Mouse (Mus musculus) urinary bladder, adult 18-20 months (tissue): ENCODE data around the gene Rgs8.

Experiments used
- DNase-seq, 2 experiments: peaks; one replicate each; pipeline ENCODE4 v3.0.0; 2022; ENCODE audit warnings: low spot score in 2 of 2, mixed read lengths in 2 of 2

Rgs8 gene

GRCm38 (mm10) chr1:153741551-153742316 is 88.9 kb downstream of the Rgs8 start:
- DNase-seq, result no peak

DNA sequence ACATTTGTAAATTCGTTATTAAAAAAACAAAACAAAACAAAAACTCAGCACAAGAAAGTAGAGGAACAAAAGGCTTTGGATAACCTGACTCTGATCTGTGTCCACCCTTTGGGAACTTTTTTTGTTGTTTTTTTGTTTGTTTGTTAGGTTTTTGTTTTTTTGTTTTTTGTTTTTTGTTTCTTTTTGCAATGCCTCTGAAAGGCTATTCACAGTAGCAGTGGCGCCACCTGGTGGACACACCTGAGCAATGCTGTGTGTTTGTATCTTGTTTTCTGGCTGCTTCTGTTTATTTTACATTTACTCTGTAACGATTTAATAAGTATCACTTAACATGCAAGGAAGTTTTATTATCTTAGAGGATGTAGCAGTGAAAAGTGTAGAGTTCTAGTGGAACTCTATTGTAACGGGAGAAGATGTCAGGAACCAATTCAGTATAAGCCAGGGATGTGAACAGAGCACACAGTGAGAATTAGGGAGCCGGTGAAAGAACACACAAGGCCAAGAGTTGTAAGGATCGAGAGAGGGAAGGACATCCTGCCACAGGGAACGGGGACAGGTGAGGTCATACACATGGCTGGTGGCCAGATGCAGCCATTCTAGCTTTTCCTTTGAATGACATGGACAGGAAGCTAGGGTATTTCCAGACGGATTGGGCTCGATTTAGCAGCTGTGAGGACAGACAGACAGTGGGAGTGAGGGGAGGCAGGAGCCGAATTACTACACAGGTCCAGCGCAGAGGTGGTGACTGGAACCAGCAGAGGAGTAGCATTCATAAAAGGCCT is 89.7 kb downstream of the Rgs8 start:
- DNase-seq, result peak; percentile 40 to 59

DNA sequence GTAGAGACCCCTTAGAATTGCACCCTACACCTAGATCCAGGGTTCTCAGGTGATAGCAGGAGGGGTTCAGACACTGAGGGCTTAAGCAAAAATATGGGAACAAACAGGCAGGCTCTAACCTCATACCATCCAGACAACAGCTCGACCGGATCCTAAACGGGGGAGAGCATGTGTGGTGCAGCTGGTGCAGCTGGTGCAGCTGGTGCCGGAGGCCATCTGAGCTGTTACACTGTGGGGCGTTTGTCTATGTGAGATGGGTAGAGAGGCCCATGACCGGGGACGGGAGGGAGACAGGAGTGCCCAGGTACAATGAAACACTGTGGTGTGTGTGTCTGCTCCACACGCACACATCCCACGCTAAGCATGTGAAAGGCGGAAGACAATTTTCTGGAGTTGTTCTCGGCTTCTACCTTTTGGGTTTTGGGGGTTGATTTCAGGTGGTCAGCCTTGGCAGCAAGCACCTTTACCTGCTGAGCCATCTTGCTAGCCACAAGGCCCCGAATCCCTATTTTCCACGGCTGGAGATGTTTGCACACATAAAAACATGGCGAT is 93.4 kb downstream of the Rgs8 start:
- DNase-seq, result no peak

- DNase-seq, result peak; percentile 34 to 43
These were observed 93.9 kb downstream of the Rgs8 start for GRCm38 (mm10) chr1:153746728-153747127.

- DNase-seq, result no peak
These were observed 95.2 kb downstream of the Rgs8 start for GRCm38 (mm10) chr1:153747861-153748530.

- no peak for DNase-seq
These were observed 95.7 kb downstream of the Rgs8 start for GRCm38 (mm10) chr1:153748549-153748948.

DNA sequence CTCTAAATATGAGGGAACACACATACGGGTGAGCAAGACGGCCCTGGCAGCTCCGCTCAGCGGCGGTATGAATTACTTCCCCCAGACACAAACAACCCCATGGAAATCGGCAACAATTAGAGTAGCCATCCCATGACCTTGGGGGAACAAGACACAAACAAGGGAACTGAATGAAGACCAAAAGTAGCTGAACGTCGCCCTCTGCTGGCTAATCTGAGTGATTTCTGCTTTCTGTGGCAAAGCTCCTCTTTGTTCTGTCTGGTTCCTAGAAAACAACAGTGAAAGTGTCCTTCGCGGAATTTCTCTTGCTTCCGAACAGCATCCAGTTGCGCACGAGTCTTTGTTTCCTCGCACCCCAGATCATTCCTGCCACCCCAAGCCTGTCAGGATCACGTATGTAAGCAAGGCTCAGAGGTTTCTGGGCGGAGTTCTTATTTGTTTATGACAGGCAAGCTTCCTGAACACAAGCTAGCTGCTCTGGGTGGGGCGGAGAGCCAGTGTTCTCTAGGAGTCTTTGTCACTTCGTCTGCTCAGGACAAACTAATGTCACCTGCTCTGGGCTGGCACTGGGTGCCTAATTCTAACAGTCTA is 96.5 kb downstream of the Rgs8 start, which contains the start of gene Rnasel:
Gene Rnasel, plus strand, starts transcription at position 216 of the 591 bp plus-strand sequence.
- peak; percentile 35 to 44 for DNase-seq
